Mouse (Mus musculus) gastrocnemius, postnatal 36 days (tissue): ENCODE results near the gene Senp1. TPM values are rescaled to one million over a fixed set of nuclear protein-coding genes. Genes with fewer than 3 reads are reported as not detected.

ENCODE experiments used
- DNase-seq, 2 experiments: peaks; one replicate each; pipeline ENCODE4 v3.0.0; 2022
- intact Hi-C: fragments of 180-260 bp; cut with DNase I; formaldehyde crosslinking; loops from one replicate; pipeline ENCODE4 v1.15.1; 2025
- total RNA-seq, 2 experiments: library from RNA; stranded (reverse); gene quantifications; 2 replicates each; pipeline ENCODE4 v1.2.3; 2021

The Senp1 gene
- total RNA-seq, 2 experiments from 2014 or later, result 6.0 to 8.1 TPM

DNA sequence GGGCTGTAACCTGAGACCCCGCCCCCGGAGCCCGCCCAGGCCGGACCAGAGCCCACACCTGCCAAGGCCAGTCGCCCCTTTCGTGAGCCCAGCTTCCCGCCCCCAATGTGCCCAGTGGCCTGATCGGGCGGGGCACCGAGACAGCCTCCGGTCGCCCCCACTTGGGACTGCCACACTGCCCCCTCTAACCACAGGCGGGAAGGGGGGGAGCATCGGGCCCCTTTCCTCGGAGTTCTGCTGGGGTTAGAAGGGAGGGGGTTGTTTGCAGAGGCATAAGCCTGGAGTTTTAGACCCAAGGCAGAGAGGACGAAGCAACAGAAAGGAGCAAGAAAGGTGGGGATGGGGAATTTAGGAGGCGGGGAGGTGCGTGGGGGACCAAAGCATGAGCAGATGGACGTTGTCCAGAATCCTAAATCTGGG lies 88.8 kb downstream of the Senp1 start:
- intact Hi-C loops, result no loop called here
- no peak for DNase-seq

DNA sequence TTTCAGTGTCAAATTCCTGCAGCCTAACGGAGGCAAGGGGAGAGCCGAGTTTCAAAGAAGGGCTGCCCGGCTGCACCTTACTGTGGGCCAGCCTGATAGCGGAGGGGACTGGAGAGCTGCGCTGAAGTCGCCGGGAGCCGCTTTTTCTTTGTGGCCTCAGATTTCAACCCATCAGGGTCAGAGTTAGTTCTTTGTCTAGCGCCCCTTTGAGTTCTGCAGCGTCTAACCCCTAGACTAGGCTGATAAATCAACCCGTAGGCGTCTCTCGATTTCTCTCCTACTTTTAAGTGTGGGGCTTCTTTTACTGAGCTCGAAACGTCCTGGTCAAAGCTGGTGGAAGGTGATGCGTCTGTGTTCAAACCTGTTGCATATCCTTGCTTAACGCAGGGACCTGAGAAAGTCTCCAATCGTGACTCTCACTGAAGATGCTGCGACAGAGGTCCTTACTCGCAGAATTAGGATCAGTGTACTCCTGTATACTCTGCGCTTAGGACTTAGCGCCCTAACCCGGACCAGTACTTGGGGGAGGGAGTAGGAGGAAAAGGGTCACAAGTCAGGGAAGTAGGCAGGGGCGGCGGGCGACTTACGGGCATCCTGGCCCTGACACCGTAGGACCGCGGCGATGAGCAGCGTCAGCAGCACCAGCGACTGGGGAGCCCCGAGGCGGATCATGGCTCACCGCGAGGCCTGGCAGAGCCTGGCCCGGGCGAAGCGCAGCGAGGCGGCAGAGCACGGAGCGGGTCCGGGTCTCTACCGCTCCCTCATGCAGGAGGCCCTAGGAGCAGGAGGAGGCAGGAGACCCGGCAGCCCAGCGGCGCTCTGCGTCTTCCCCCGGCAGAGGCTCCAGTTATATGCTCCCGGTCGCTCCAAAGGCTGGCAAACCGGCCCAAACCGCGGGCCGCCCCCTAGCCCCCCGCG lies 89.5 kb downstream of the Senp1 start, which contains the start of gene Col2a1:
TSS of gene Col2a1 (minus strand) at position 874 of the 918 bp plus-strand sequence.
- DNase-seq, result no peak
- intact Hi-C loops, result no loop called here

DNA sequence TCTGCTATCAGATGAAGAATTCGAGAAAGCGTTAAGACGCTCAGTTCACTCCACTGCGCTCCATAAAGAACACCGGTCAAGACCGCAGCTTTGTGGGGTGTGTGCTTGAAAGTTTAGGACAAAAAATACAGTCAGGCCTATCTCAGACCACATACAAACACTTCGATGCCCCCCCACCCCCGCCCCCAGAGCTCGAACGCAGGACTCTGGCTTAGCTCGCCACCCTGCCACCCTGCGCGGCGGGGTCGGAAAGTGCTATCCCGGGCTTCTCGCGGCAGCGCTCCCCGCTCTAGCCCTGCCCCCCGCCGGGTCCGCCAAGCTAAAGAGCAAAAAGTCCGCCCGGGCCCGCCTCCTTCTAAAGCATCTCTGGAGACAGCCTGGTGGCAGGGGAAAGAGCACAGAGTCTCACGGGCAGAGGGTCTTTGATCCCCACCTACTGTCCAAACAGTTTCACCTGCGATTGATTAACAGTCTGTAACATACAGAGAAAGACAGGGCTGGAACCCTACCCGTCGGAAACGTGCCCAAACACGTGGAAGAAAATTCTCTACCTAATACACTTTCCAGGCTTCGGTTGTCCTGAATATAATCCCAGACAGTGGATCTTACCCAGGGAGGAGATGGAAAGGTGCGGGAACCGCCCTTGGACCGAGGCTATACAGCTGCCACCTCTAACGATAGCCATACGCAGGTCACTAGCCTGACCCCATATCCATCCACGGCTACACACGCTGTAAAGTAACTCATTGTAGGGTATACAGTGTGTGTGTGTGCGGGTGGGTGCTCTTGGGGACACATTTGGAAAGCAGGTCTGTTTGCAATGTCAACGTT lies 90.3 kb downstream of the Senp1 start:
- intact Hi-C loops, result no loop called here
- DNase-seq, result no peak

DNA sequence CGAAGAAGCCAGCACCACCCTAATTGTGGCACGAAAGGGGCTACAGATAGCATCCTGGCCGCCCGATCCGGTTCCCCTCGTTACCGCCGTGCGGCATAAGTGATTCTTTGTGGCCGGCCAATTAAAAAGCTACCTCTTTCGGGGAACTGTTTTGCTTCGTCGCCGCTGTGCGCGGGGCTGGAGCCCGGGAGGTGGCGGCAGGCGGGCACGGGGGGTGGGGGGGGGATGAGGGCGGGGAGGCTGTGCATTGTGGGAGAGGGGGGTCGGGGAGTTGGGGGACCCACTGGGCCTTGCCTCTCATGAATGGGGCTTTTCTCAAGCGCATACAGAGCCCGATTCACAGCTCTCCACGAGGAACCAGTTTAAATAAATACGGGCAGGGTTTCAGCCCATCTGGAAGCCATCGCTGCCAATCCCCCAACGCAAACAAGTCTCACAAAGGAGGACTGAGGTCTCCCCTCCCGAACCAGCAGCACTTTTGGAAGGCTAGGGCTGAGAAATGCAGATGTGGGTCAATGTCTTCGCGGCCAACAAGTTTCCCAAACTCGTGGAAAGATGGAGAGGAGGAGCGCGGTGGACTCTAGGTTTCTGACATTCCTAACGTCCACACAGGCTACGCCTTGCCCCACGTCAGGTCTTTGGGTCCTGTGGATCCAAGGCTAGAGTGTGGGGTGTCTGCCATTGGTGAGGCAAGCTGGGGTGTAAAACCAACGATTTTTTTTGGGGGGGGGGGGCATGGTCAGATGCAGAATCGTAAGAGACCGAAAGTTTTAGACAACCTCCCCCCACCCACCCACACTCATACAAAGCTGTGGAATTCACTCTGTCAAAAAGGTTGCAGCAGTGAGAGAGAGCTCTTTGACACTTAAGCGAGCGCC lies 91.2 kb downstream of the Senp1 start:
- no peak for DNase-seq
- intact Hi-C loops, result no loop called here

DNA sequence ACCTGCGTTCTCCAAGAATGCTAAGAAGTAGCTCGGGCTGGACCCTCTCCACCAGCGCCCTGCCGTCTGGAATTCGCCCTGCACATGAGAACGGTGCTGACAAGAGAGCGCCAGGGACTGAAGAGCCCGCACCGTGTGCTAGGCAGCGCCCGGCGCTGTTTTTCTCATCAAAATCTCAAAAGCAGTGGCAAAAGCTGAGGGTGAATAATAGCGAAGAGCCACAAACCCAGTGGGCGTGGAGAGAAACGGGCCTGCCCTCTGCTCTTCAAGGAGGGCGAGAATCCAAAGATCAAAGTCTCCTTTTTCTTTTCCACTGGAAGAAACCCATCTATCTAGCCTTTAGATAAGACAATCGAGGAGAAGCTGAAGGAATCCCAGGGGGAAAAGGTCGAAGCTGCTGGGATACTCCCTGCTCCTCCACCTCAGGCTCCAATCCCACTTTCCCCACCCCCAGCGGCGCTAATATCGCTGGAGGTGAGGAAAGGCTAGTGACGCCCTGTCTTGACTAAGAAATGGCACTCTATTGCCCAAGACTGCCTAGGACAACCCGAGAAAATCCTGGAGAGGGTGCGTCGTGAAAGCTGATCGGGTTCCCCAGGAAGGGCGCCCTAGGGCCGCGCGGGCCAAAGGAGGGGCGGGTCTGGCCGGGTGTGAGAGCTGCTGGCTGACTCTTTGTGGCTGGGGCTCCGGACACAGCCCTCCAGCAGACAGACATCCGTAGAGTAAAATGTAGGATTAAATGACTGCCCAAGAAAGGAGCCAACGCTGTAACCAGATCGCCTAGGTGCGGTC lies 92.0 kb downstream of the Senp1 start:
- peak in 1 of 2 experiments; percentile 35 for DNase-seq
- intact Hi-C loops, result no loop called here

DNA sequence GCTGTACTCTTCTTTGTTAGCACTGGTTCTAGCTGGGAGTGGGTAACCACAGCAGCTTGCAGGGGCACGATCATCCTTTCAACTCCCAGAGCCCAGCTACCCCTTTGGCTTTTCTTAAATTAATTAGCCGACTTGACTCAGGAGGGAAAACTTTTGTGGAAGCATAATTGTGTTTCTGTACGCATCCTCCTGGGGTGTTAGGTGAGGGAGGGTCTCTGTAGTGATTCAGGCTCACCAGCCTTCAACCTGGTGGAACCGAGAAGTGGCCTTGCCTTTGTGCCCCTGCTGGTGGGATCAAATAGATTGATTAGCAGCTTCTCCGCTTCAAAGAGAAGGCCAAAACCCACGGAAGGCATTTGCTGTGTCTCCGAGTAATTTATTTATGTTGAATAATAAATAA lies 93.6 kb downstream of the Senp1 start:
- no peak for DNase-seq
- intact Hi-C loops, result no loop called here

DNA sequence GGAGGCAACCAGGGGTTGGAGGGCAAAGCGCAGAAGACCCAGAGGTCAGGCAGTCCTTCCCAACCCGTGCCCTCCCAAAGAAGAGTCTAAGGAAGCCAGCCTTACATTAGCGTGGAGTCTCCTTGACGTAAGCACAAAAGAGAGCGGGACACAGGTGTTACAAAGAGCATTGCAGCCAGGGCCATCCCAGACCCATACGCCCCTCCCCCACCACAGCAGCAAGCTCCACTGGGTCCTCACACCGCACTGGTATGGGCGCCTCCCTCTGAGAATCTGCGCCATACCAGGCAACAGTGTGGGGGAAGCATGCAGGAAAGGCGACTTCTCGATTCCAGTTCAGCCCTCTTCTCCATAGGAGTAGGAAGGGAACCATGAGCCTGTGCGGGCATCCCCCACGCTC lies 94.0 kb downstream of the Senp1 start:
- DNase-seq, result no peak
- intact Hi-C loops, result no loop called here

DNA sequence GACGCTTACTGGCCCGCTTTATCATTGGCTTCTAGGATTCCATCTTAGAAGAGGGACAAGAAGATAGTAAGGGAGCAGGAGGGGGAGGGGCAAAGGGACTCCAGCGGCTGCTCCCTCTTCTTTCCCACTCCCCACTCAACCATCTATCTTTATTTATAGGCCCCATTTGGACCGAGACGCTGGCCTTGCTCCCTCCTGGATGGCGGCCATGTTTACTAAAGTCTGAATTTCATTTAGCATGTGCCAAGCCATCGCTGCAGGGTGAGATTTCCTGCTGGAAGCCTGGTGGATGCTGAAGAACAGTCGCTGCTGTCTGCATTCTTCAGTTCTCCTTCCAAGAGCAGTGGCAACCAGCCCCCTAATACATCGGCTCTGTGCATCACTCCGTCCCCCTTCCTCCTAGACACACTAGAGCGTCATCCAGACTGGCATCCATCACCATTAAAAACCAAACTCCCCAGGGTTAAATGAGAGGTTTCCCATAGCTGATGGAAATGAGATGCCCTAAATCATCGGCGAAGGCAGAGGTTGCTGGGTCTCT lies 96.8 kb downstream of the Senp1 start:
- intact Hi-C loops, result no loop called here
- no peak for DNase-seq

DNA sequence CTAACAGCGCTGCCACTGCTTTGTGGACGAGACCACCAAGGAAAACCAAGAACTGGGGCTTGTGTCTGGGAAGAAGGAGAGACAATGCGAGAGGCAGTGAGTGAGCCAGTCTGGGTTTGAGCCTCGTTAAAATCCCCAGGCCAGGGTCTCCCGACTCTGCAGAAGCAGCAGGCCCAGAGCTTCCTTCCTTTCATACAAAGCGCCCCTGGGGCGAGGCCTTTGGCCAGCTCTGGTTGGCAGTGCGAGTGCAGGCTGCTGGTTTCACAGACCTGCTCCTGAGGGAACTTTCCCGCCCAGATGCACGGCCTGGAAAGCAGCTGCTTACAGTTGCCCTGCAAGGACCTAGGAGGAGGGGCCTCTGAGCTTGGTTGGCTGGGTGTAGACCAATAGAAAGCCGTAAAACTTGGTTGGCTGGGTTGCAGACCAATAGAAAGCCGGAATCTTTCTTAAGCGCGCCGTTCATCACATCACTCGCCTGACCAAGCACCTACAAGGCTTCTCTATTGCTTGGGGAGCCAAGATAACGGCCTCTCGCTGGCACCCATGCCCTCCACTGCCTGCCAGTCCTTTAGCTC lies 100.7 kb downstream of the Senp1 start:
- peak; percentile 54 to 64 for DNase-seq
- intact Hi-C loops, result no loop called here

DNA sequence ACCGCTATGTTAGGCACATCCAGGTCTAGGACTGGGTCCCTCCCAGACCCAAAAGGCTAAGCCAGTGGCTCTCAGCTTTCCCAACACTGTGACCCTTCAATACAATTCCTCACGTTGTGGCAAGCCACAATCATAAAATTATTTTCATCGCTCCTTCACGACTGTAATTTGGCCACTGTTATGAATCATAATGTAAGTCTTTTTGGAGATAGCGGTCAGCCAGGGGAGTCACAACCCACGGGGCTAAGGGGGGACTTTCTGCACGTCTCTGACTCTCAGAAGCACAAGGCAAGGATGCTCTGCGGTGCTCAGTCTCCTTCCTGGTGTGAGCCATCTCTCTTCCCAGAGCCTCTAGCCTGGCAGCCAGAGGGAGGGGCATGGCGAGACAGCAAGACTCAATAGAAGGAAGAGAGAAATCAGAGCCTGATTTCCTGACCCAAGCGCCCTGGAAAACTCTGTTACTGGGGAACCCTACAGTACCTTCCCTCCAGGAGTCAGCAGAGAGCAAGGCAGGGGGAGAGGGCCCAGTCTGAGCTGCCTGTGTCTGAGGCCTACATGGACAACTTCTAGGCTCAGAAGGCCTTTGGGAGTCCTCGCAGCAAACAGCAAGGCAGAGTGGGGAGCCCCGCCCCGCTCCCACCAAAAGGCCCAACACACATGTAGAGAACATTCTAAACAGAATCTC lies 101.4 kb downstream of the Senp1 start:
- DNase-seq, result no peak
- intact Hi-C loops, result no loop called here

DNA sequence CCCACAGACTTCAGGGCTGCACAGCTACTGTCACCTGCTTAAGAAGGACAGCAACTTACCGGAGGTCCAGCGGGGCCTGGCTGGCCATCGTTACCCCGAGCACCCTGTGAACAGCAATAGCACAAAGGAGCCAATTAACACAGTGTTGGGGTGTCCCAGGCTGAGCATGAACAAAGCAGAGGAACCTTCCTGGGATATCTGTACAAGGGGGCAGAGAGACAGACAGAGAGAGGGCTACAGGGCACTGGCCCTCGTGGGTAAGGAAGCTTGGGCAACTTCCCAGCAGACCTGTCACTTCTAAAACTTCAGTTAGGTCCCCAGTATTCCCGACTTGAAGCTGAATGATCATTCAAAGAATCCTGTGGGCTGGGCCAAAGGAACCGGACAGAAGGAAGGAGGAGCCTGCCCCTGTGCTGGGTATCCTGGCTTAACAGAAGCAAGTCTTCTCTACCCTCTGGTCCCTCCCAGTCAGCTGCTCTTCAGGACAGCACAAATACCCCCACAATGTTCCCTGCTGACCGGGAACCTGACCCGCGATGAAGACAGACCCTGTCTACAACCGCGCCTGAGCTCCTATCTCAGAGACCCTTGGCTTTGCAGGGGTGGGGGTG lies 102.2 kb downstream of the Senp1 start:
- intact Hi-C loops, result no loop called here
- no peak for DNase-seq

DNA sequence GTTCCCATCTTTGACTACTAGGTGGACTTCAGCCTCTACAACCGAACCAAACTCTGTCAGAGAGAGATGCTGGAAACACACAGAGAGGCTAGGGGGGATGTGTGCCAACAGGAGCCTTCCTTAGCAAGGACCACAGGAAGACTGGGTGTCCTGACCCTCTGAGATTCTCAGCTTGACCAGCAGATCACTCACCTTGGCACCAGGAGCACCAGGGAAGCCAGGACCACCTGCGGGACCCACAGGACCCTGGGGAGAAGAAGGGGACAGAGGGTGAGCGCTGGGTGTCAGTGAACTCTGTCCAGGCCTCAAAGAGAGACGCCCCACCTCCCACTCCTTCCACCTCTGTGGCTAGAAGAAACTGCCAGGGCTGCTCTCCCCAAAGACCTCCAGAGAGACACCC lies 102.8 kb downstream of the Senp1 start:
- intact Hi-C loops, result no loop called here

DNA sequence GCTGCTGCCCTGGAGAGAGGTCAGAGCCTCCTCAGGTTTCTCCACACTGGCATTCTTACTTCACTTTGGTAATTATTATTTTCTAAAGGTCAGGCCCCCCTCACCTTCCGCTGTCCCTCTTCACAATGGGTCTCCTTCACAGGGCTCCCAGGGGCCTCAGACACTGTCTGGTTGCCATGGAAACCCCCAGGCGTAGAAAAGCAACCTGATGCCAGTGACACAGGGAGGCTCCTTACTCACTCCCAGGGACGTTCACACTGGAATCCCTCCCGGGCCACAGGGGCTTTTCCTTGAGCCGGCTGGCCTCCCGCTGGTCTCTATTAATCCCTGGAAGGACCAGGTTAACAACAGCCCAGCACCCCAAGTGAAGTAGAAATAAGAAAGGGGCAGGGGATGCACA lies 103.4 kb downstream of the Senp1 start:
- DNase-seq, result no peak
- intact Hi-C loops, result no loop called here

More for the DNA sequence above, 102.8 kb downstream of the Senp1 start:
- DNase-seq, result no peak

DNA sequence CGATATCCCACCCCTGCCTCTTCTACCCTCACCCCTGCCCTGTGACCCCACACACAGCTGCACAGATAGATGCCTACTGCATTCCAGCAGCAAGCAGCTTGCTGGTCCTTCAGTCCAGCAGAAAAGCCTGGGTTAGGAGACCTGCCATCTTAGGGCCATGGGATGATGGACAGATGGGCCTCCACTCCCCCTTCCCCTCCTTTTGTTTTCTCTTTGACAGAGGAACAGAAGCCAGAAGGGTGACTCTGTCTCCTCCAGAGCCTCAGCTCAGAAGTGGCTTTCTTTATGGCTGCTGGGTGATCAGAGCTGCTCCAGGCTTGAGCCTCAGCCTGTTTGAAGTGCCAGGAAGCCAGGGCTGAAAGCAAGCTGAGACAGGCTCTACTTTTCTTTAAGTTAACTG lies 104.0 kb downstream of the Senp1 start:
- intact Hi-C loops, result loop anchor here (10.0 kb wide), 1 partner anchor 185 kb away; no protein-coding TSS in a partner anchor
- DNase-seq, result no peak
